Mouse (Mus musculus) cerebellum, adult 2 months (tissue): ENCODE data around the gene Pkp1.

Experiments
- CTCF ChIP-seq: fragments of 200-500 bp; IDR thresholded peaks from 2 replicates; pipeline ENCODE4 v1.5.1; 2011; ENCODE audit warnings: low read depth, mild to moderate bottlenecking, control low read depth, low read length, moderate library complexity, borderline replicate concordance; ENCODE audit not compliant: insufficient read depth
- POLR2A ChIP-seq: fragments of 200-500 bp; IDR thresholded peaks from 2 replicates; pipeline ENCODE4 v1.6.1; 2011; ENCODE audit warnings: low read length, control low read depth, borderline replicate concordance; ENCODE audit not compliant: insufficient read depth

- no peak for TF ChIP-seq POLR2A
- TF ChIP-seq CTCF = no peak
Observed at GRCm38 (mm10) chr1:135864830-135865229, 54.2 kb downstream of the Pkp1 start.
